ENCODE assay signal across 9 mouse cellular contexts in the genomic region with DNA sequence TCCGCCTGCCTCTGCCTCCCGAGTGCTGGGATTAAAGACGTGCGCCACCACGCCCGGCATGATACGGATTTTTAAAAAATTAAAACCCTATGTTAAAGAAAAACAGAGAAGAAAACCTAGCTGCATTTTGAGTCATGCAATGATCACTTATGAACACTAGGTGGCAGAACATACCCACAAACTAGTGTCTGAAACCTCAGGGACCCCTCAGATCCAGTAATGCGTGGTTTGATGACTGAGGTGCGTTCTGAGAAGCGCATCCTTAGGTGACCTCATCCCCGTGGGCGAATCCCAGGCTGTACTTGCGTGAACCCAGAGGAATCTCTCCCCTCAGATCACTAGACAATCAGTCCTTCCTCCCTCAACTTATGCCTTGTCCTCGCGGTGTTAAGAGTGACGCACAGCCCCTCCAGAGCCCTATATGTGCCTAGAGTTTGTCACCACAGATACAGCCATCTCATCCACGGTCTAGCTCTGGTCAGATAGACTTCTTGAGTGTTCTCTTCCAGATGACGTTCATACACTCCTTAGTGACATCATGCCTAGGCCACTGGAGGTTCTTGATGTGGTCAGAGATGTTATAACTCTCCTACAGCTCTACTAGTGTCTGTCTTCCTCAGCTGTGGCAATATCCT. TPM values are rescaled to one million over a fixed set of nuclear protein-coding genes. Genes with fewer than 3 reads are reported as not detected.
DNase-seq lines count a peak whose midpoint lies in the region; ATAC-seq and TF ChIP-seq lines count a peak whose summit lies in the region.
"Had no signal": no experiment of that assay in that cellular context is flagged by ENCODE, and none has a peak within 500 bp of the region (broad histone marks: within the 10 kb centered on the region; RNA-seq: fewer than 3 reads in every experiment).

No protein-coding gene starts in this region.

- 0 out of 2 replicates have a peak overlapping the region, but pooled peaks have one; percentile 3 for H3K4me3 ChIP-seq in forebrain, embryonic 16.5 days (replicated peaks; ENCODE audit: low read length)
- H3K4me3 ChIP-seq in intestine, embryonic 14.5 days (ENCODE audit: low read depth, low read length): no peak overlapping the region
- no peak overlapping the region for H3K4me3 ChIP-seq in lung, embryonic 14.5 days (ENCODE audit: low read depth, low read length)
- H3K4me3 ChIP-seq: embryonic facial prominence, embryonic 15.5 days had no signal

- H3K4me2 ChIP-seq in forebrain, embryonic 16.5 days (ENCODE audit: low read length): no peak overlapping the region
- H3K4me2 ChIP-seq in intestine, embryonic 14.5 days (ENCODE audit: low read length): no peak overlapping the region
- H3K4me2 ChIP-seq in lung, embryonic 14.5 days: no peak overlapping the region
- H3K4me2 ChIP-seq: embryonic facial prominence, embryonic 15.5 days had no signal

- H3K36me3 ChIP-seq in forebrain, embryonic 16.5 days (ENCODE audit: control insufficient read depth, insufficient read depth): no peaks in the 10 kb centered on the region
- H3K36me3 ChIP-seq in intestine, embryonic 14.5 days (ENCODE audit: control insufficient read depth, insufficient read depth, low read length): no peaks in the 10 kb centered on the region
- no peaks in the 10 kb centered on the region for H3K36me3 ChIP-seq in lung, embryonic 14.5 days (ENCODE audit: insufficient read depth)
- H3K36me3 ChIP-seq: embryonic facial prominence, embryonic 15.5 days had no signal

- no peaks in the 10 kb centered on the region for H3K4me1 ChIP-seq in forebrain, embryonic 16.5 days (replicated peaks; ENCODE audit: control insufficient read depth, insufficient read depth, low read length)
- no peaks in the 10 kb centered on the region for H3K4me1 ChIP-seq in intestine, embryonic 14.5 days (replicated peaks; ENCODE audit: control insufficient read depth, insufficient read depth, low read length)
- H3K4me1 ChIP-seq in lung, embryonic 14.5 days (ENCODE audit: insufficient read depth): no peaks in the 10 kb centered on the region
- H3K4me1 ChIP-seq: embryonic facial prominence, embryonic 15.5 days had no signal

- TF ChIP-seq CTCF in Patski (IDR thresholded peaks at IDR 0.05): peak; percentile 79
- TF ChIP-seq CTCF in lung, embryonic 14.5 days (IDR thresholded peaks at IDR 0.05; ENCODE audit: low read depth): peak; percentile 80

- no peaks in the 10 kb centered on the region for H3K27me3 ChIP-seq in Patski
- H3K27me3 ChIP-seq in forebrain, embryonic 16.5 days (replicated peaks; ENCODE audit: control insufficient read depth, insufficient read depth, low read length): no peaks in the 10 kb centered on the region
- no peaks in the 10 kb centered on the region for H3K27me3 ChIP-seq in intestine, embryonic 14.5 days (replicated peaks; ENCODE audit: control insufficient read depth, insufficient read depth, low read length)
- no peaks in the 10 kb centered on the region for H3K27me3 ChIP-seq in lung, embryonic 14.5 days (ENCODE audit: insufficient read depth, low read length)
- H3K27me3 ChIP-seq: embryonic facial prominence, embryonic 15.5 days had no signal

- CTCF ChIA-PET in Patski (lab: Charles Lee): interaction anchor here (1.0 to 1.5 kb wide), 3 partner anchors 8 to 30 kb away, joined by 3 to 4 read pairs (median 3); no protein-coding TSS in a partner anchor

- peak; percentile 59 for DNase-seq in layer of hippocampus, adult 11-12 months (ENCODE audit: low spot score)
- no peak for DNase-seq in layer of hippocampus, adult 9-11 months
- DNase-seq in Patski (ENCODE audit: low read depth, low spot score): no peak
- peak; percentile 69 for DNase-seq in intestine, embryonic 14.5 days (ENCODE audit: low spot score)
- DNase-seq in lung, embryonic 14.5 days: peak; percentile 73
- no peak for DNase-seq in urinary bladder, postnatal 10 days (ENCODE audit: low spot score)

- in situ Hi-C loops in Patski (cut with MboI; ENCODE audit: low pct_unique_long_range_greater_than_20kb): loop anchor here (5.0 kb wide), 1 partner anchor 100 kb away; no protein-coding TSS in a partner anchor

- ATAC-seq in Patski: no peak
- peak; percentile 66 for ATAC-seq in forebrain, embryonic 16.5 days
- ATAC-seq in intestine, embryonic 14.5 days (replicated peaks; ENCODE audit: low FRiP score, low TSS enrichment, low read depth): no peak
- peak; percentile 68 for ATAC-seq in lung, embryonic 14.5 days (ENCODE audit: insufficient read depth)
- peak; percentile 55; the same call in 1 of the 2 replicates for ATAC-seq in neutrophil, adult 5-6 weeks (ENCODE audit: extremely low read depth, insufficient number of reproducible peaks, low FRiP score, poor library complexity, severe bottlenecking)

- H3K9ac ChIP-seq in forebrain, embryonic 16.5 days (replicated peaks; ENCODE audit: low read depth, low read length): no peak overlapping the region
- no peak overlapping the region for H3K9ac ChIP-seq in intestine, embryonic 14.5 days (ENCODE audit: low read length)
- H3K9ac ChIP-seq in lung, embryonic 14.5 days: no peak overlapping the region
- H3K9ac ChIP-seq: embryonic facial prominence, embryonic 15.5 days had no signal

- 21% methylated on average over 18 of the region's 18 CpGs for WGBS in forebrain, embryonic 16.5 days
- 22% methylated on average over 18 of the region's 18 CpGs for WGBS in intestine, embryonic 14.5 days
- WGBS in lung, embryonic 14.5 days: 24% methylated on average over 18 of the region's 18 CpGs

- H3K27ac ChIP-seq in forebrain, embryonic 16.5 days (ENCODE audit: low read length): no peak overlapping the region
- no peak overlapping the region for H3K27ac ChIP-seq in intestine, embryonic 14.5 days (ENCODE audit: low read depth)
- H3K27ac ChIP-seq in lung, embryonic 14.5 days (ENCODE audit: low read depth): no peak overlapping the region
- H3K27ac ChIP-seq: embryonic facial prominence, embryonic 15.5 days had no signal

- POLR2A ChIA-PET in Patski (lab: Charles Lee): no interaction called here

- H3K9me3 ChIP-seq in forebrain, embryonic 16.5 days (ENCODE audit: control insufficient read depth, low read length): no peaks in the 10 kb centered on the region
- H3K9me3 ChIP-seq in intestine, embryonic 14.5 days (ENCODE audit: control insufficient read depth, low read length): no peaks in the 10 kb centered on the region
- H3K9me3 ChIP-seq in lung, embryonic 14.5 days (ENCODE audit: low read depth, low read length): no peaks in the 10 kb centered on the region
- H3K9me3 ChIP-seq: embryonic facial prominence, embryonic 15.5 days had no signal

RNA-seq across cellular contexts. Expression of gene Dnajc13, which starts 14.9 kb away (rescaled TPM):
- polyA plus RNA-seq in Patski (2021): 64.2 TPM
- 17.9 and 22.8 TPM in 2 replicates for polyA plus RNA-seq in forebrain, embryonic 16.5 days (2015; fragmentation: Nextera tagmentation; extraction: Ambion mirVana)
- polyA plus RNA-seq in intestine, embryonic 14.5 days (2014; fragmentation: Nextera tagmentation; extraction: Ambion mirVana): 30.3 and 34.7 TPM in 2 replicates
- 25.0 and 26.6 TPM in 2 replicates for polyA plus RNA-seq in lung, embryonic 14.5 days (2014; fragmentation: Nextera tagmentation; extraction: Ambion mirVana)
- total RNA-seq in neutrophil, adult 5-6 weeks (2017): 51.9 and 70.0 TPM in 2 replicates

RNA-seq across cellular contexts. Expression of gene Acpp, which starts 59.9 kb away (rescaled TPM):
- not detected for polyA plus RNA-seq in Patski (2021)
- polyA plus RNA-seq in forebrain, embryonic 16.5 days (2015; fragmentation: Nextera tagmentation; extraction: Ambion mirVana): 0.09 and 0.28 TPM in 2 replicates
- 0.85 and 0.92 TPM in 2 replicates for polyA plus RNA-seq in intestine, embryonic 14.5 days (2014; fragmentation: Nextera tagmentation; extraction: Ambion mirVana)
- polyA plus RNA-seq in lung, embryonic 14.5 days (2014; fragmentation: Nextera tagmentation; extraction: Ambion mirVana): 0.21 and 0.26 TPM in 2 replicates
- 29.8 and 36.7 TPM in 2 replicates for total RNA-seq in neutrophil, adult 5-6 weeks (2017)

Comparison
In these comparisons a context has a peak if more than half of its experiments do, and no peak if none do; other contexts are left out.
1. DNase-seq: peak in layer of hippocampus, adult 11-12 months (single experiment), intestine, embryonic 14.5 days (single experiment) and lung, embryonic 14.5 days (single experiment); none in layer of hippocampus, adult 9-11 months (single experiment), Patski (single experiment) and urinary bladder, postnatal 10 days (single experiment).
2. ATAC-seq: peak in forebrain, embryonic 16.5 days (single experiment), lung, embryonic 14.5 days (single experiment) and neutrophil, adult 5-6 weeks (single experiment); none in Patski (single experiment) and intestine, embryonic 14.5 days (single experiment).